Mouse (Mus musculus) adrenal gland, postnatal 25 days (tissue): Measurements from ENCODE around the gene Med27. TPM values are rescaled to one million over a fixed set of nuclear protein-coding genes. Genes with fewer than 3 reads are reported as not detected.

ENCODE experiments used
- DNase-seq: peaks from one replicate; pipeline ENCODE4 v3.0.0; 2021; ENCODE audit warnings: mixed read lengths
- total RNA-seq: library from RNA; stranded (reverse); gene quantifications from 2 replicates; pipeline ENCODE4 v1.2.3, GENCODE M21; 2021

The Med27 gene
- total RNA-seq, 1 experiment from 2014 or later, result 26.3 TPM

DNA sequence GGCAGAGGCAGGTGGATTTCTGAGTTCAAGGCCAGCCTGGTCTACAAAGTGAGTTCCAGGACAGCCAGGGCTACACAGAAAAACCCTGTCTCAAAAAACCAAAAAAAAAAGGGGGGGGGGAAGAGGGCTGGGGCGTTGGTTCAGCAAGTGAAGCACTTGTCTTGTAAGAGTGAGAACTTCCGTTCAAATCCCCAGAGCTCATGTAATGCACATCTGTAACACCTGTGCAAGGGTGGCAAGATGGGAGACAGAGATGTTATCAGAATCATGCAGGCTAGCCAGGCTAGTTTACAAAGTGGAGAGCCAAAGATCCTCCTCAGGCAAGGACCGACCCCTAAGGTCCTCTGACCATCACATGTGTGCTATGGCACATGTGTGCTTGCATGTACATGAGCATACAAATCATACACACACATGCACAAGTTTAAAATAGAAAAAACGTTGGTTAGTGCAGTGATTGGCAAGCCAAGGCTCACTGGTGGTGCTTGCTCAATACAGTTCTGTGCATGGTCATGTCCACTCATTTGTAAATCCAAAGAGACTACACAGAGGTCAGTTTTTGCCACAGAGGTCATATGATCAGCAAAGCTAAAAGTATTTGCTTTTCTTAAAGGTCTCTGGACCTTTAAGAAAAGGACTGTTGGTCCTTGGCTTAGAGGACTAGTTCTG is 91.4 kb downstream of the Med27 start:
- DNase-seq, result no peak

DNA sequence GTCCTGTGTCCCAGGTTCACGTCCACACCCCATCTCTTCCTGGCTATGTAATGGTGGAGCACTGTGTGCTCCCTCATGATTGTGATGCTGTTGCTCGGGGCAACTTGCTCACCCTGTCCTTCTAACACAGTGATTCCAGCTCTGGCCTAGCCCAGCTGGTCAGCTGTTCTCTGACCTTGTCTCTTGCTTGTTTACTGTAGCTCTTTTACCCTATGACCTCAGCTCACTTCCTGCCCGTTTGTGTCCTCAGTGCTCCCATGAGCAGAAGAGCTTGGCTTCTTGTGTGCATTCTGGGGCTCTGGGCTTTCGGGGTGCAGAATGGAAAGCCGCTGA is 91.9 kb downstream of the Med27 start:
- DNase-seq, result peak; percentile 12

GRCm38 (mm10) chr2:29438986-29439385 is 92.4 kb downstream of the Med27 start:
- no peak for DNase-seq

- DNase-seq, result no peak
Measured at GRCm38 (mm10) chr2:29439396-29439795, 92.8 kb downstream of the Med27 start.

GRCm38 (mm10) chr2:29439857-29440502 is 93.4 kb downstream of the Med27 start:
- no peak for DNase-seq

GRCm38 (mm10) chr2:29442275-29442674 is 95.7 kb downstream of the Med27 start:
- no peak for DNase-seq

- DNase-seq, result peak; percentile 5
Measured at GRCm38 (mm10) chr2:29443626-29444217, 97.1 kb downstream of the Med27 start.

GRCm38 (mm10) chr2:29448476-29449002 is 101.9 kb downstream of the Med27 start:
- no peak for DNase-seq

- no peak for DNase-seq
Measured at GRCm38 (mm10) chr2:29451368-29451999, 104.9 kb downstream of the Med27 start.

GRCm38 (mm10) chr2:29453376-29453775 is 106.8 kb downstream of the Med27 start:
- no peak for DNase-seq

- DNase-seq, result no peak
Measured at GRCm38 (mm10) chr2:29456631-29457320, 110.2 kb downstream of the Med27 start.

DNA sequence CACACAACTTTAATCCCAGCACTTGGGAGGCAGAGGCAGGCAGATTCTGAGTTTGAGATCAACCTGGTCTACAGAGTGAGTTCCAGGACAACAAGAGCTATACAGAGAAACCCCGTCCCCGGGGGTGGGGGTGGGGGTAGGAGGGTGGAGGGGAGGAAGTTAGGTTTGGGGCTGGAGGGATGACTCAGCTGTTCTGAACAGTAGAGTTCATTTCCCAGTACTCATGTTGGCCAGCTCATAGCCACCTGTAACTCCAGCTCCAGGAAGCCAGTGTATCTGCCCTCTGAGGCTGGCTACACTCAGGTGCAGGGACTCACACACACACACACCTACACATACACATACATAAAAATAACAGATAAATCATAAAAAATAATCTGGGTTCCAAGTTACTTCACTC is 111.1 kb downstream of the Med27 start:
- no peak for DNase-seq

- DNase-seq, result no peak
Measured at GRCm38 (mm10) chr2:29458346-29458950, 111.8 kb downstream of the Med27 start.

GRCm38 (mm10) chr2:29459648-29460047 is 113.0 kb downstream of the Med27 start:
- DNase-seq, result no peak

DNA sequence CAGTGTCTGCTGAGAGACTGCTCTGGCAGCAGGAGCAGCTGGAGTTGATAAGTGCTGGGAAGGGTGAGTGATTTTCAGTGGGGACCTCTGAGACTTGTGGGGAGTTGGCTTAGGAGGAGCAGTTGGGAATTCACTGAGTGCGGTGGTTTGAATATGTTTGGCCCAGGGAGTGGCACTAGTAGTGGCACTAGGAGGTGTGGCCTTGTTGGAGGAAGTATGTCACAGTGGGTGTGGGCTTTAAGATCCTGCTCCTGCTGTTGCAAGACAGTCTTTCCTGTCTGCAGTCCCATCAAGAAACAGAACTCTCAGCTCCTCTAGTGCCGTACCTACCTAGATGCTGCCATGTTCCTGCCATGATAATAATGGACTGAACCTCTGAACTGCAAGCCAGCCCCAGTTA is 115.2 kb downstream of the Med27 start:
- DNase-seq, result no peak

GRCm38 (mm10) chr2:29463039-29463585 is 116.5 kb downstream of the Med27 start:
- no peak for DNase-seq

DNA sequence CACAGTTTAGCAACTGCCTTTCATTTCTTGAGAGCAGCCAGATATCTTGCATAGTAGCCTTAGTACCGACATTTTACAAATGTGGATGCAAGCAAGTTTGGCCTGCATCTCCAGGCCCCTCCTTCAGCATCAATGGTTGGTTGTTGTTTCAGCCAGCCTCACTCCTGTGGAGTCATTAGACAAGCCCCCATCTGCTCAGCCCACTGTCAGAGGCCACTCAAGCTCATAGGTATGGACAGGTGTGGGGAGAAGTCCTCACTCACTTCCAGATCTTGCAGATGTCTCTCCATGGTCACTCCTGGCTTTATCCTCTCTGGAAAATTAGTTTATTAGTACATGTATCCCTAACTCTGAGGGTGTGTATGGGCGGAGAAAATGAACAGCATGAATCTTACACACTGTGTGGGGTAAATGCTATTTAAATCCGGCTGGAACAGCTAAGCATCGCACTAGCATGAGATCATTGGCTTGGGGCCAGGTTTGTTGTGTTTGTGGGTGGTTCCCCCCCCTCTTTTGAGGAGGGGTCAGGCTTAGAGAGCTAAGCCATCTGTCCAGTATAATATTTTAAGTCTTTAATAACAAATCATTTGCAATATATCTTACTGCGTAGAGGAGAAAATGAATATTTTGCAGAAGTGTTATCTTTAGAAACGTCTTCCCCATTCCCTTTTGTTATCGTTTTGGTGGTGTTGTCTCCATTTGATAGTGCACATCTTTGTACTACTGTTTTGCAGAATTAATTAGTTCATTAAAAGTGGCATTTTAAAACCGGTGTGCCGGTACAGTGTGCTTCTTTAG is 118.4 kb downstream of the Med27 start:
- DNase-seq, result no peak

DNA sequence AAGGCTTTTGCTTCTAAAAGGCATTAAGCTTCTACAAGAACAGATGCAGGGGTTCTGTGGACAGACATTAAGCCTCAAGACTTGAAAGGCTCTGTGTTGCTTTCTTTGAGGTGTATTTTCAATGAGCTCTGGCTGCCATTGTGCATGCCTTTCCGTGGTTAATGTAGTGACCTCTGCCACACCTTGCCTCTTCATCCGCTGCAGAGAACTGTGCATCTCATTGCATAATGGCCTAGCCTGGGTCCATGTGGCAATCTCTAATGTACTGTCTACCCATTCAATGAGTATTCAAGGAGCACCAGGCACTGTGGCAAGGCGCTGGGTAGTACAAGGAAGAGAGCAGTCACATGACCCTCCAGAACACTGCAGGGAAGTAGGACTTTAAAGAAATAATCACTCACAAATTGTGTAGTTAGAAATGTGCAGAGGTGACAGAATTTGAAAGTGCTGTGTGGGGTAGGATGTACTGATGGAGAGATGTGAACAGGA is 119.1 kb downstream of the Med27 start:
- no peak for DNase-seq

GRCm38 (mm10) chr2:29466396-29466795 is 119.8 kb downstream of the Med27 start:
- DNase-seq, result no peak

- no peak for DNase-seq
Measured at GRCm38 (mm10) chr2:29468517-29468936, 121.9 kb downstream of the Med27 start.
